Mouse (Mus musculus): Measurements from ENCODE around the gene Csnk1g1. TPM values are rescaled to one million over a fixed set of nuclear protein-coding genes. Genes with fewer than 3 reads are reported as not detected.

Gene Csnk1g1
- 57.4 TPM for total RNA-seq (2023)

DNA sequence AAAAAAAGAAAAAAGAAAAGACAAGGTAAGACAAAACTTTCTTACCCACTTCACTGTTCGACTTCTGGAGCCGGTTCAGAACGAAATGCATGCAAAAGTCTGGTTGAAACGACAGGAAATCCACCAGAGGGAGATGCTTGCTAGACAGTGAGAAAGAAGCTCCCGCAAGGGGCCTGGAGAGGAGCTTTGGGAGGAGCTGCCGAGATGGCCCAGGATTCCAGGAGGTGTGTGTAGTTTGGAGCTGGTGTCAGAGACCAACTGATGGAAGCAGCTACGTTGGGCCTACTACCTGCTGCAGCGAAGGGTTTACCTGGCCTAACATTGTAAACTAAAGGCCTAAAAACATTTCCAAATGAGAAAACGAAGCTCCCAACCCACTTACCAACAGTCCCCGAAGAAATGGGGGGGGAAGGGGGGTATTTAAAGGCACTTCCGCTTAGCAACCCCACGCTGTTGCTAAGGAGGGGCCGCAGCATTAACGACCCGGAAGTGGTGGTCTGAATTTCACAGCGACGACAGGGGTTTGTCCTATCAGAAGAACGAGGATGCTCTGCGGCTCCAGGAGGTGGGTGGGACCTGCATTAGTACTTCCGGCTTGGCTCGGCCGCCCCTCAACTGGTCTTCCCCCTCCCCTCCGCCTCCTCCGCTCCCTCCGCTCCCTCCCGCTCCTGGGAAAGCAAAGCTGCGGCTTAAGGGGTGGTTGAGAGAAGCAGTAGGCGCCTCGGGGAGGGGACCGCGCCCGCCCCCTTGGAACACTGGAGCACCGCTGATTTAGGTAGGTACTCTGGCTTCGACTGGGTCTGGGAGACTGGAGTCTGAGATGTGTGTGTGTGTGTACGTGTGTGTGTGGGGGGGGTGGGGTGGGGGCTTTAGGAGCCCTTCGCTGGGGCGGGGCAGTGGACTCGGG lies at the start of gene Csnk1g1, which contains the start of gene Trip4:
Gene Csnk1g1, plus strand, starts transcription at position 531 of the 907 bp plus-strand sequence.
Gene Trip4, minus strand, starts transcription at position 401 of the 907 bp plus-strand sequence.

DNA sequence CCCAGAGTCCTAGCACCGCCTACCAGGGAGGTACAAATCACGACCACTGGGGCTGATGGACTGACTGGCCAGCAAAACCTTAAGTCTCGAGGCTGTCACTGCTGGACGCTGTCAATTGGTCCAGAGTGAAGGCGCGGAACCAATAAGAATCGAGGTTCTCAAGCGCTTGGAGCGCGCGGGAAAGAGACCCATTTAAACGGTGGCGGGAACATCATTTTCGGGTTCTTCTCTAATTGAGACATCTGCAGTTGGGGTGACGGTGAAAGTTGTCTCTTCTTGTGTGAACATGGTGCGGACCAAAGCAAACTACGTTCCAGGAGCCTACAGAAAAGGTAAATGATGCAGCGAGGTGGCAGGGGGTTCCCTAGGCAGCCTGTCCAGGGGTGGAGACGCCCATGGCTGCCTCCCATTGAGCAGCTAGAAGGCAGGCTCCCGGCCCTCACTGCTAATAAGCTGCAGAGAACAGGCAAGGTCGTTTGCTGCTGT lies 18.5 kb upstream of the Csnk1g1 start, which contains the start of gene Pclaf:
Gene Pclaf, plus strand, starts transcription at position 95 of the 486 bp plus-strand sequence.

DNA sequence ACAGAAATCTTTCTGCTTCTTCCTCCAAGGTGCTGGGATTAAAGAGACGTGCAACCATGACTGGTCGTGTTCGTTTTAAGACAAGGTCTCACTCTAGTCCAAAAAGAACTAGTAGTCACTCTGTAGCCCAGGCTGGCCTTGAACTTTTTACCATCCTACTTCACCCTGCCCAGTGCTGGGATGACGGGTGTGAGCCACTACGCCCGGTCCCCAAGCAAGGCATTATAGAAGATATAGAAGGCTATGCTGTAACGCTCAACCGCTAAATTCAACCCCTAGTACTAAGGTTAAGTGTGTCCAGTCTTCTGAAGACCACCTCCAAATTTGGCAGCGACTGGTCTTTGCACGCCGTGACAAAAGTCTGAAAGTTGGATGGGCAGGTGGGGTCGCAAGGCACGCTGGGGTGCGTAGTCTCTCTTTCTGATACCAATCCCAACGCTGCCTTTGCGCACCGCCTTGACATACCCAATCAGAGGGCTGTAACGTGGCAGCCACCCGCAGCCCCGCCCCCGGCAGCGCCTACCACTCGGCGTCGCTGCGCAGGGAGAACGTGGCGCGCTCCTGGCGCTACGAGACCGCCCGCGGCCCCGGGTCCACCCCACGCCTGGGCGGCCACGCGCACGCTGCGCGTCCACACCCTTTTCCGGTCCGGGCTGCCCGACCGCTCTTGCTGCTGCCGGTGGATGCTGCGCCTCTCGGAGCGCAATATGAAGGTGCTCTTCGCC lies 151.0 kb downstream of the Csnk1g1 start, which contains the start of gene Ppib:
Gene Ppib, plus strand, starts transcription at position 640 of the 725 bp plus-strand sequence.

DNA sequence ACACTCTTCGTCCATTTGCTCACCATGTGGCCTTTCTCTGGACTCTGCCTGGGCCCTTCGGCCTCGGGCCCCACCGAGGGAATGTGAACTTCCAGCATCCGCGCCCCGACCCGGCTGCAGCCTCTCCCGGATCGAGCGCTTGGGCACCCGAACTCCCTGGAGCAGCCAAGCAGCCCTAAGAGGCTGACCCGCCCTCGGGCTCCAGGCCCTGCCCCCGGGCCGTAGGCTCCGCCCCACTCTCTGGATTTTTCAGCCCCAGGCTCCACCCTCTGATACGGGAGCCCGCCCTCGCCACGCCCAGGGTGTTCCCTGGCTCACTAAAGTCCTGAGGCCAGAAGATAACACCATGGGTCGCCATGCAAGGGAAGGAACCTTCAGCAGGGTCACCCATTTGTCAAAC lies 160.9 kb downstream of the Csnk1g1 start, which contains the start of gene Snx22:
Gene Snx22, minus strand, starts transcription at position 137 of the 400 bp plus-strand sequence.

Other genes starting within 250 kb of the Csnk1g1 start
- 30.6 TPM for gene Oaz2, start 240.9 kb upstream of the Csnk1g1 start, total RNA-seq (2023)
- 24.4 TPM for gene Zfp609, start 81.4 kb upstream of the Csnk1g1 start, total RNA-seq (2023)
- 0.86 TPM for gene Pclaf, start 18.7 kb upstream of the Csnk1g1 start, total RNA-seq (2023)
- gene Trip4, start 130 bp upstream of the Csnk1g1 start, total RNA-seq (2023): 23.0 TPM
- 240 TPM for gene Ppib, start 151.3 kb downstream of the Csnk1g1 start, total RNA-seq (2023)
- gene Snx22, start 160.8 kb downstream of the Csnk1g1 start, total RNA-seq (2023): 0.47 TPM
- 85.7 TPM for gene Snx1, start 217.7 kb downstream of the Csnk1g1 start, total RNA-seq (2023)
- gene Ciao2a, start 217.7 kb downstream of the Csnk1g1 start, total RNA-seq (2023): 40.3 TPM
- 0.77 TPM for gene Dapk2, start 249.3 kb downstream of the Csnk1g1 start, total RNA-seq (2023)

Measured in CD4-positive naive resting alpha-beta T cell, adult 57 days (primary cell).